Mouse (Mus musculus) brain, embryonic 14.5 days (tissue): ENCODE data around the gene Slc22a6. TPM values are rescaled to one million over a fixed set of nuclear protein-coding genes. Genes with fewer than 3 reads are reported as not detected.

Experiments
- DNase-seq: peaks from one replicate; pipeline ENCODE4 v3.0.0-alpha.2; 2011; ENCODE audit warnings: low read depth
- CTCF ChIP-seq: fragments of 200-500 bp; IDR thresholded peaks from 2 replicates; pipeline ENCODE4 v1.5.1; 2012; ENCODE audit warnings: inconsistent platforms, mild to moderate bottlenecking, moderate library complexity, borderline replicate concordance; ENCODE audit not compliant: insufficient read depth, insufficient read length; ENCODE audit errors: extremely low read depth
- POLR2A ChIP-seq: fragments of 200-500 bp; IDR thresholded peaks from 2 replicates; pipeline ENCODE4 v1.6.1; 2012; ENCODE audit warnings: mild to moderate bottlenecking, inconsistent platforms, borderline replicate concordance; ENCODE audit not compliant: poor library complexity, insufficient read depth, insufficient read length, severe bottlenecking; ENCODE audit errors: extremely low read depth
- polyA plus RNA-seq: library from polyadenylated mRNA; depleted of rRNA; stranded (reverse); fragments of >200 nt; gene quantifications from 2 replicates; pipeline ENCODE4 v1.2.3, GENCODE M21; 2012; rRNA removed

Slc22a6 gene
- 12.2 and 13.2 TPM in 2 replicates for polyA plus RNA-seq

- TF ChIP-seq CTCF = no peak
- TF ChIP-seq POLR2A = no peak
- no peak for DNase-seq
Observed at GRCm38 (mm10) chr19:8617904-8618303, at the start of gene Slc22a6. Gene Slc22a6, plus strand, starts transcription at chr19:8618039.

DNA sequence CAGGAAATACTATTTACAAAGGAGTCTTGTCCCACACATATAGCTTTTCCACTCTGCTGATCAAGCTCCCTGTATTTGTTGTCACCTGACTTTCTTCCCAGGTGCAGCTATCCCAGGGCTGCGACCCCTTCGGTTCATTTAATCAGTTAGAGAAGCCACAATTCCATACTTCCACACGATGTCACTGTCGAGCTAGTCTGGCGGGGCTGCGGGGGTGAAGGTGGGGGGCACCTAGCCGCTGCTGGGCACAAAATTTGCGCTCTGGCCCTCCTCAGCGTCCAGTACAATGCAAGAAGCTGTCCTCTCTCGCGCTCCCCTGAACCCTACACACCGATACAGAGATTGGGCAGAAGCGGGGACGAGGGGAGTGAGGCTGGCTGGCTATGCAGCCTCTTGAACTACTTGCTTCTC lies 48.4 kb upstream of the Slc22a6 start:
- DNase-seq = peak; percentile 43
- TF ChIP-seq CTCF (peak; percentile 56; the same call in 1 of the 2 replicates), POLR2A (no peak)

DNA sequence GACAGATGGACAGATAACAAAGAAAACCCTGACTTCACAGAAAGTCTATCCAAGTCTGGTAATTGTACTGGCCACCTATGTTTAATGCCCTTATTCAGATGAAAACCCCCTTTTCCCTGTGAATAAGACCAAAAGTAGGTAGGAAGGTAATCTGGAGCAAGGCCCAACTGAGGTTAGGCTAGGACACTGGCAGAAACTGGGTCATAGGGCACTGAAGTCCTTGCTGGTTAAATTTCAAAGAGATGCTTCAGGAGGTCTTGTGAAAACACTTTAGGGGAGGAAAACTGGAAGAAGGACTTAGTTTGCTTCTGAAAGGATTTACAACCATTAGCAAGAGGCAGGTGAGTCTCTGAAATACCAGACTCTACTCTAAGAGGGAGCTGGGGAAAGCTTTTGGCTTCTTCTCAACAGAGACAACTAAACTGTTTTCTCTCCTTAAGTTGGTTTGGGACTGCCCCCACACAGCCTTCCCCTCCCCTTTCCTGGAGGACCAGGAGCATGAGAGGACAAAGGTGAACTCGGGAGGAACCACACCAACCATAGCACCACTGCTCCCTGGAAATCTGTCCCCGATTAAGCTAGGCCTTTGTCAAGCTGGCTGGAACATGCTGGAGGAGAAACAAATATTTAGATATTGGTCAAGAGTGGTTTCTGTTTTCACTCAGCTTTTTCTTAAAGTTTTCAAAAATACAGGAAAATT lies 47.3 kb upstream of the Slc22a6 start:
- no peak for TF ChIP-seq POLR2A
- TF ChIP-seq CTCF = no peak

GRCm38 (mm10) chr19:8571746-8572145 lies 46.1 kb upstream of the Slc22a6 start:
- DNase-seq = peak; percentile 14
- no peak for TF ChIP-seq CTCF
- no peak for TF ChIP-seq POLR2A

More for the DNA sequence above, 47.3 kb upstream of the Slc22a6 start:
- DNase-seq = no peak

GRCm38 (mm10) chr19:8572485-8572884 lies 45.4 kb upstream of the Slc22a6 start:
- DNase-seq = no peak
- TF ChIP-seq CTCF (no peak), POLR2A (no peak)

DNA sequence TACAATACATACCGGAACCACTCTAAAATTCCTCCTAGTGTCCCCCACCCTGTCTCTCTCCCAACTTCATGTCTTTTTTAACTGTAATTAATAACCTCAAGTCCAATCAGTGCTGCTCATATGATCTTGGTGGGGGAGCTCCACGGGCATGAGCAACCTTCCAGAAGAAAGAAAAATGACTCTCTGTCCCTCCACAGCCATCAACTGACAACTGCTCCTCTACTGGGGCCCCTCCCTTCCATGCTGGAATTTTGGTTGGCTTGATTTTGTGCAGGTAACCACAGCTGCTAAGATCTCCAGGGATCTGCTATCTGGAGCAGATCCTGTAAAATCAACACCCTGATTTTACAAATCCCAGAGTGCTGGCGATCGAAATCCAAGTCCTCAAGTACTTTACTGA lies 40.4 kb upstream of the Slc22a6 start:
- TF ChIP-seq POLR2A = no peak
- TF ChIP-seq CTCF = no peak
- DNase-seq = no peak

DNA sequence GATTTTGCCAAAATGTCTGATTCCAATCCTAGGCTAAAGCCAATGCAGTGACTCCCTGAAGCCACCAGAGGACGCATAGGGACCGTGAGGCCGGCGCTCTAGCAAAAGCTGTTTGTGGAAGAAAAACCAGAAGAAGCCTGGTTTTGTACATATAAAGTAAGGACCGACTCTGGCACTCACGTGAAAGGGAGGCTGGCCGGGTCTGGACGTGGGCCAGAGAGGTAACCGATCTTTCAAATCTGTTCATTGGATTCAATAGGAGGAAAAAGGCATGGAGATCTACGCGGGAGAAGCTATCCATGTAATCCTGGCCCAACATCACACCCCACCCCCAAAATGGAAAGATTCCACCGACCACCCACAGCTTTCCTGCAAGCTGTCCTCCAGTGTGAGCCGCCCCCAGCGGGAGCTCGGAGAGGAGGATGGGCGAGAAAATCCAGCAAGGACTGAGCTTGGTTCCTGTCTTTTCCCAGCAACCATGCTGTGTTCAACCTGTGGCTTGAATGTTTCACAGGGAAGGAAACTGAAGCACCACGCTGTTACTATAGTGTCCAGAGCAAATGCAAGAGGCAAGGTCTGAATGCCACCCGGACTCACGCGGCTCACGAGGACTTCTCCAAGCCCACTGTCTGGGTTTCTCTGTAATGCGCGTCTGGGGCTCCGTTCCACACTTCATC lies 39.4 kb upstream of the Slc22a6 start:
- peak; percentile 88 for DNase-seq
- TF ChIP-seq POLR2A (no peak), CTCF (peak; percentile 97)

DNA sequence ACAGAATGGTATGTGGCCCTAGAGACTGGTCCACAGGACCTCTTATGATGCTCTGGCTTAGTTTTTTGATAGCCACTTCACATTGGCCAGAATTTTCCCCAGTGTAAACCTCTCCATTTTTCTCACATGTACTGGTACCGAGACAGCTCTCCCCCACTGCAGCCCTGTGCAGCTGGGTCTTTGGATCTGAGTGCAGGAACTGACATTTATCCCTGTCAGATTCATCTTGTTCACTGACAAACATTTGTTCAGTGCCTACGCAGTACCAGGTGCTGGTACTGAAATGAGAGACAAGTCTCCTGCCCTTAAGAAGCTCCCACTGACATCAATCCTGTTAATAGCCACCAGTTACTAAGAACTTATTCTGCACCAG lies 38.9 kb upstream of the Slc22a6 start:
- TF ChIP-seq CTCF = no peak
- TF ChIP-seq POLR2A = no peak
- DNase-seq = no peak

- TF ChIP-seq CTCF = no peak
- TF ChIP-seq POLR2A = no peak
- DNase-seq = no peak
Observed at GRCm38 (mm10) chr19:8585298-8585697, 32.5 kb upstream of the Slc22a6 start.

DNA sequence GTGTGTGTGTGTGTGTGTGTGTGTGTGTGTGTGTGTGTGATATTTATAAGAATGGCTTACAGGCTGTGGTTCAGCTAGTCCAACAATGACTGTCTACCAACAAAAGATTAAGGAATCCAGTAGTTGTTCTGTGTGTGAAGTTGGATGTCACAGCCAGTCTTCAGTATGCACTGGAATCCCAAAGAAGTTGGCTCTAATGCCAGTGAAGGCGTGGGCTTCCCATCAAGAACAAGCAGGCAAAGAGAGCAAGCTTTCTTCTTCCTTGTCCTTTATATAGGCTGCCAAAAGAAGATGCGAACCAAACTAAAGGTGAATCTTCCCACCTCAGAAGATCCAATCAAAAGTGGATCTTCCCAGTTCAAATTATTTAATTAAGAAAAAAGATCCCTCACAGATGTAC lies 31.9 kb upstream of the Slc22a6 start:
- no peak for DNase-seq
- TF ChIP-seq CTCF (no peak), POLR2A (no peak)

DNA sequence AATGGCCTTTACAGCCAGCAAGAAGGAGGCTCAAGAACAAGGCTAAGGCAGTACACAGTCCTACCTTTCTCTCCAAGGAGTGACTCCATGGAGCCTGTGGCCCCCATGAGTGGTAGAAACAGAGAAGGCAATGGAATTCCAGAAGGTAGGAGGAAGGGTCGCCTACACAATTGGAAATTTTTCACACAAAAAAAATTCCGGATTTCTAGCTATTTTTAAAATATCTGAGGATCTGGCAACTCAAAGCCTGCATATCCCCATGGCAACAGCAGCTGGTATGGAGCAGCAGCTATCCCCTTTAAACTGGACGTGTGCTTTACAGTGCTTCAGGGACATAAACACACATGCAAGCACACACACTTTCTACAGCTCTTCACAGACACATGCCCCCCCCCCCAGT lies 31.5 kb upstream of the Slc22a6 start:
- no peak for TF ChIP-seq POLR2A
- no peak for TF ChIP-seq CTCF
- DNase-seq = no peak

GRCm38 (mm10) chr19:8587315-8587714 lies 30.5 kb upstream of the Slc22a6 start:
- DNase-seq = no peak
- TF ChIP-seq POLR2A (no peak), CTCF (peak; percentile 3; the same call in 1 of the 2 replicates)
